Mouse (Mus musculus): ENCODE data around the gene Ttbk1. TPM values are rescaled to one million over a fixed set of nuclear protein-coding genes. Genes with fewer than 3 reads are reported as not detected.

Gene Ttbk1
- polyA plus RNA-seq, 1 experiment from 2014 or later: 3.8 TPM

GRCm38 (mm10) chr17:46460673-46461072 is 26.8 kb downstream of the Ttbk1 start:
- ATAC-seq (no peak), DNase-seq (ENCODE audit: low spot score) (no peak)
- peaks cover 2% of the 10 kb centered on the region for H3K4me1 ChIP-seq (ENCODE audit: control insufficient read depth, insufficient read depth, low read length)
- H3K9ac ChIP-seq (ENCODE audit: low read length): 0 out of 2 replicates have a peak overlapping the region, but pooled peaks have one; percentile 21
- peaks cover 52% of the 10 kb centered on the region for H3K36me3 ChIP-seq (ENCODE audit: control insufficient read depth, insufficient read depth, low read length)
- H3K9me3 ChIP-seq (replicated peaks; ENCODE audit: control insufficient read depth, low read length): no peaks in the 10 kb centered on the region
- no peak overlapping the region for H3K27ac ChIP-seq (ENCODE audit: low read depth, low read length)
- H3K4me3 ChIP-seq (ENCODE audit: low read depth, low read length): no peak overlapping the region
- WGBS: 7% methylated on average over 31 of the region's 32 CpGs
- no peak overlapping the region for H3K4me2 ChIP-seq (ENCODE audit: low read length)
- H3K27me3 ChIP-seq (replicated peaks; ENCODE audit: control insufficient read depth, insufficient read depth, low read length): peaks cover 7% of the 10 kb centered on the region; the same call in 1 of the 2 replicates

GRCm38 (mm10) chr17:46458439-46458838 is 29.0 kb downstream of the Ttbk1 start:
- Histone ChIP-seq H3K27ac (ENCODE audit: low read depth, low read length) (no peak overlapping the region), H3K36me3 (ENCODE audit: control insufficient read depth, insufficient read depth, low read length) (peaks cover 34% of the 10 kb centered on the region), H3K9ac (ENCODE audit: low read length) (no peak overlapping the region), H3K4me2 (ENCODE audit: low read length) (no peak overlapping the region), H3K4me1 (ENCODE audit: control insufficient read depth, insufficient read depth, low read length) (peaks cover 22% of the 10 kb centered on the region), H3K27me3 (replicated peaks; ENCODE audit: control insufficient read depth, insufficient read depth, low read length) (peaks cover 10% of the 10 kb centered on the region), H3K4me3 (ENCODE audit: low read depth, low read length) (no peak overlapping the region), H3K9me3 (replicated peaks; ENCODE audit: control insufficient read depth, low read length) (no peaks in the 10 kb centered on the region)
- no peak for ATAC-seq
- 57% methylated on average over 3 of the region's 3 CpGs for WGBS
- no peak for DNase-seq (ENCODE audit: low spot score)

GRCm38 (mm10) chr17:46457791-46458190 is 29.7 kb downstream of the Ttbk1 start:
- Histone ChIP-seq H3K4me1 (ENCODE audit: control insufficient read depth, insufficient read depth, low read length) (peaks cover 24% of the 10 kb centered on the region), H3K9me3 (replicated peaks; ENCODE audit: control insufficient read depth, low read length) (no peaks in the 10 kb centered on the region), H3K27me3 (replicated peaks; ENCODE audit: control insufficient read depth, insufficient read depth, low read length) (peaks cover 12% of the 10 kb centered on the region), H3K9ac (ENCODE audit: low read length) (no peak overlapping the region), H3K4me2 (ENCODE audit: low read length) (no peak overlapping the region), H3K27ac (ENCODE audit: low read depth, low read length) (no peak overlapping the region), H3K36me3 (ENCODE audit: control insufficient read depth, insufficient read depth, low read length) (peaks cover 29% of the 10 kb centered on the region), H3K4me3 (ENCODE audit: low read depth, low read length) (no peak overlapping the region)
- peak; percentile 34 for DNase-seq (ENCODE audit: low spot score)
- ATAC-seq: no peak
- 21% methylated on average over 10 of the region's 10 CpGs for WGBS

- H3K4me2 ChIP-seq (ENCODE audit: low read length): peak overlapping the region; percentile 71
- DNase-seq (ENCODE audit: low spot score) (peak; percentile 52), ATAC-seq (peak; percentile 69)
- H3K27ac ChIP-seq (ENCODE audit: low read depth, low read length): no peak overlapping the region
- no peaks in the 10 kb centered on the region for H3K9me3 ChIP-seq (replicated peaks; ENCODE audit: control insufficient read depth, low read length)
- peaks cover 12% of the 10 kb centered on the region for H3K27me3 ChIP-seq (replicated peaks; ENCODE audit: control insufficient read depth, insufficient read depth, low read length)
- peaks cover 24% of the 10 kb centered on the region for H3K4me1 ChIP-seq (ENCODE audit: control insufficient read depth, insufficient read depth, low read length)
- H3K36me3 ChIP-seq (ENCODE audit: control insufficient read depth, insufficient read depth, low read length): peaks cover 14% of the 10 kb centered on the region
- H3K9ac ChIP-seq (ENCODE audit: low read length): peak overlapping the region; percentile 40
- peak overlapping the region; percentile 27 for H3K4me3 ChIP-seq (ENCODE audit: low read depth, low read length)
- 1% methylated on average over 33 of the region's 33 CpGs for WGBS
Observed at GRCm38 (mm10) chr17:46455110-46455691, 32.3 kb downstream of the Ttbk1 start.

- Histone ChIP-seq H3K4me3 (ENCODE audit: low read depth, low read length) (peak overlapping the region; percentile 27), H3K9me3 (replicated peaks; ENCODE audit: control insufficient read depth, low read length) (no peaks in the 10 kb centered on the region), H3K9ac (ENCODE audit: low read length) (peak overlapping the region; percentile 40), H3K27me3 (replicated peaks; ENCODE audit: control insufficient read depth, insufficient read depth, low read length) (peaks cover 12% of the 10 kb centered on the region), H3K4me1 (ENCODE audit: control insufficient read depth, insufficient read depth, low read length) (peaks cover 24% of the 10 kb centered on the region), H3K27ac (ENCODE audit: low read depth, low read length) (0 out of 2 replicates have a peak overlapping the region, but pooled peaks have one; percentile 9), H3K4me2 (ENCODE audit: low read length) (peak overlapping the region; percentile 71), H3K36me3 (ENCODE audit: control insufficient read depth, insufficient read depth, low read length) (peaks cover 7% of the 10 kb centered on the region)
- 2% methylated on average over 9 of the region's 9 CpGs for WGBS
- peak; percentile 15; the same call in 1 of the 2 replicates for ATAC-seq
- DNase-seq (ENCODE audit: low spot score): peak; percentile 49
Observed at GRCm38 (mm10) chr17:46454539-46454938, 32.9 kb downstream of the Ttbk1 start.

GRCm38 (mm10) chr17:46453970-46454411 is 33.5 kb downstream of the Ttbk1 start:
- ATAC-seq: peak; percentile 41
- H3K27ac ChIP-seq (ENCODE audit: low read depth, low read length): 0 out of 2 replicates have a peak overlapping the region, but pooled peaks have one; percentile 14
- peak overlapping the region; percentile 71 for H3K4me2 ChIP-seq (ENCODE audit: low read length)
- peaks cover 3% of the 10 kb centered on the region; the same call in 1 of the 2 replicates for H3K36me3 ChIP-seq (ENCODE audit: control insufficient read depth, insufficient read depth, low read length)
- H3K27me3 ChIP-seq (replicated peaks; ENCODE audit: control insufficient read depth, insufficient read depth, low read length): peaks cover 12% of the 10 kb centered on the region
- 2% methylated on average over 26 of the region's 26 CpGs for WGBS
- H3K4me3 ChIP-seq (ENCODE audit: low read depth, low read length): peak overlapping the region; percentile 27
- peak; percentile 50 for DNase-seq (ENCODE audit: low spot score)
- H3K4me1 ChIP-seq (ENCODE audit: control insufficient read depth, insufficient read depth, low read length): peaks cover 24% of the 10 kb centered on the region
- H3K9ac ChIP-seq (ENCODE audit: low read length): peak overlapping the region; percentile 40
- H3K9me3 ChIP-seq (replicated peaks; ENCODE audit: control insufficient read depth, low read length): no peaks in the 10 kb centered on the region

- H3K4me1 ChIP-seq (ENCODE audit: control insufficient read depth, insufficient read depth, low read length): peaks cover 24% of the 10 kb centered on the region
- ATAC-seq (no peak), DNase-seq (ENCODE audit: low spot score) (no peak)
- 0 out of 2 replicates have a peak overlapping the region, but pooled peaks have one; percentile 27 for H3K4me3 ChIP-seq (ENCODE audit: low read depth, low read length)
- peak overlapping the region; percentile 71 for H3K4me2 ChIP-seq (ENCODE audit: low read length)
- peaks cover 12% of the 10 kb centered on the region for H3K27me3 ChIP-seq (replicated peaks; ENCODE audit: control insufficient read depth, insufficient read depth, low read length)
- H3K27ac ChIP-seq (ENCODE audit: low read depth, low read length): 0 out of 2 replicates have a peak overlapping the region, but pooled peaks have one; percentile 14
- H3K9ac ChIP-seq (ENCODE audit: low read length): peak overlapping the region; percentile 40; the same call in 1 of the 2 replicates
- no peaks in the 10 kb centered on the region for H3K9me3 ChIP-seq (replicated peaks; ENCODE audit: control insufficient read depth, low read length)
- WGBS: 8% methylated on average over 13 of the region's 13 CpGs
- no peaks in the 10 kb centered on the region for H3K36me3 ChIP-seq (ENCODE audit: control insufficient read depth, insufficient read depth, low read length)
Observed at GRCm38 (mm10) chr17:46453302-46453948, 34.0 kb downstream of the Ttbk1 start.

GRCm38 (mm10) chr17:46452683-46453082 is 34.8 kb downstream of the Ttbk1 start:
- DNase-seq (ENCODE audit: low spot score): no peak
- 30% methylated on average over 5 of the region's 5 CpGs for WGBS

GRCm38 (mm10) chr17:46446264-46446663 is 41.2 kb downstream of the Ttbk1 start:
- H3K4me1 ChIP-seq (ENCODE audit: control insufficient read depth, insufficient read depth, low read length): no peaks in the 10 kb centered on the region
- H3K4me2 ChIP-seq (ENCODE audit: low read length): no peak overlapping the region
- DNase-seq (ENCODE audit: low spot score) (no peak), ATAC-seq (no peak)
- H3K27ac ChIP-seq (ENCODE audit: low read depth, low read length): no peak overlapping the region
- WGBS: 90% methylated on average over 16 of the region's 16 CpGs
- no peak overlapping the region for H3K4me3 ChIP-seq (ENCODE audit: low read depth, low read length)
- H3K27me3 ChIP-seq (replicated peaks; ENCODE audit: control insufficient read depth, insufficient read depth, low read length): peaks cover 16% of the 10 kb centered on the region
- H3K36me3 ChIP-seq (ENCODE audit: control insufficient read depth, insufficient read depth, low read length): 0 out of 2 replicates have a peak, but pooled peaks cover 9% of the 10 kb centered on the region
- H3K9me3 ChIP-seq (replicated peaks; ENCODE audit: control insufficient read depth, low read length): no peaks in the 10 kb centered on the region
- H3K9ac ChIP-seq (ENCODE audit: low read length): no peak overlapping the region

More at GRCm38 (mm10) chr17:46452683-46453082, 34.8 kb downstream of the Ttbk1 start:
- ATAC-seq: no peak
- Histone ChIP-seq H3K9ac (ENCODE audit: low read length) (no peak overlapping the region), H3K9me3 (replicated peaks; ENCODE audit: control insufficient read depth, low read length) (no peaks in the 10 kb centered on the region), H3K27ac (ENCODE audit: low read depth, low read length) (no peak overlapping the region), H3K4me3 (ENCODE audit: low read depth, low read length) (no peak overlapping the region), H3K4me2 (ENCODE audit: low read length) (no peak overlapping the region), H3K4me1 (ENCODE audit: control insufficient read depth, insufficient read depth, low read length) (peaks cover 24% of the 10 kb centered on the region), H3K27me3 (replicated peaks; ENCODE audit: control insufficient read depth, insufficient read depth, low read length) (peaks cover 12% of the 10 kb centered on the region), H3K36me3 (ENCODE audit: control insufficient read depth, insufficient read depth, low read length) (no peaks in the 10 kb centered on the region)
